Mouse (Mus musculus): ENCODE measurements around the gene Fam32a.

DNA sequence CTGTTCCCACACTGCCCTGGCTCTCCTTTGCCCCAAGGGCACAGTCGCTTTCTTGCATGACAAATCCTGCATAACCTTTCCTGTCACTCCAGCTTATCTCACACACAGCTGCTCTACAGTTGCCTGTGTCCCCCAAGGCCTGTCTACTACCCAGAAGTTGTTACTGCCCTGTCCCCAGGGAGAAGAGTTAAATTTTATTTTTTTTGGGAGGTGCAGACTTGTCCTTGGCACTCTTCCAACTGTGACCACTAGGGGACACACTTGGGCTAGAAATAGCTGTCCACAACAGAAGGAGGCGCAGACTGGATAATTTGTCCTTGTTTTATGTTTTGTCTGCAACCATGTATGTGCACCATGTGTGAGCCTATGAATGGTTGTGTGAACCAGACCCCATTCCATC lies 41.5 kb downstream of the Fam32a start:
- TF ChIP-seq CTCF (IDR thresholded peaks at IDR 0.05; ENCODE audit: control insufficient read depth, insufficient read depth, low read length) (peak; percentile 72), POLR2A (IDR thresholded peaks at IDR 0.05; ENCODE audit: borderline replicate concordance, control insufficient read depth, low read depth, low read length) (no peak)

Data from bone marrow, adult 2 months (tissue).